Mouse (Mus musculus) kidney, embryonic 15.5 days (tissue): ENCODE data around the gene Ppfia2. TPM values are rescaled to one million over a fixed set of nuclear protein-coding genes. Genes with fewer than 3 reads are reported as not detected.

ENCODE experiments used
- ATAC-seq: fragments of 200-750 bp; cut with Nextera tagmentation; replicated peaks from 2 replicates; pipeline ENCODE4 v1.8.0; 2017; ENCODE audit warnings: moderate TSS enrichment; ENCODE audit not compliant: low FRiP score
- H3K27ac ChIP-seq: fragments of 300-500 bp; sonication (generic); 2 replicates; pipeline ENCODE4 v1.5.1; 2015; ENCODE audit warnings: mild to moderate bottlenecking, inconsistent platforms
- H3K27me3 ChIP-seq: fragments of 300-500 bp; sonication (generic); 2 replicates; pipeline ENCODE4 v1.6.1; 2015; ENCODE audit warnings: inconsistent platforms
- H3K36me3 ChIP-seq: fragments of 300-500 bp; sonication (generic); 2 replicates; pipeline ENCODE4 v1.6.1; 2015; ENCODE audit warnings: inconsistent platforms
- H3K4me1 ChIP-seq: fragments of 300-500 bp; sonication (generic); 2 replicates; pipeline ENCODE4 v1.6.1; 2015; ENCODE audit warnings: inconsistent platforms
- H3K4me2 ChIP-seq: fragments of 300-500 bp; sonication (generic); 2 replicates; pipeline ENCODE4 v1.6.1; 2015; ENCODE audit warnings: moderate library complexity, mild to moderate bottlenecking, inconsistent platforms
- H3K4me3 ChIP-seq: fragments of 300-500 bp; sonication (generic); replicated peaks from 2 replicates; pipeline ENCODE4 v1.5.1; 2015; ENCODE audit warnings: mild to moderate bottlenecking, inconsistent platforms
- H3K9ac ChIP-seq: fragments of 300-500 bp; sonication (generic); 2 replicates; pipeline ENCODE4 v1.6.1; 2015; ENCODE audit warnings: mild to moderate bottlenecking, inconsistent platforms
- H3K9me3 ChIP-seq: fragments of 300-500 bp; sonication (generic); replicated peaks from 2 replicates; pipeline ENCODE4 v1.6.1; 2016; ENCODE audit warnings: inconsistent platforms
- WGBS: fragments of 180-500 bp; shearing (Covaris S2); methylation state at CpG from one replicate; pipeline ENCODE4 v1.1.7; 2015; ENCODE audit warnings: mixed read lengths; 5-methylcytosine and 5-hydroxymethylcytosine counted together
- polyA plus RNA-seq: library from polyadenylated mRNA; unstranded; fragments of >200 nt; fragmentation: Nextera tagmentation; extraction: Ambion mirVana; gene quantifications from 2 replicates; pipeline ENCODE4 v1.2.1, GENCODE M21; 2015

The Ppfia2 gene
- polyA plus RNA-seq, 1 experiment from 2014 or later, result 0.86 TPM

DNA sequence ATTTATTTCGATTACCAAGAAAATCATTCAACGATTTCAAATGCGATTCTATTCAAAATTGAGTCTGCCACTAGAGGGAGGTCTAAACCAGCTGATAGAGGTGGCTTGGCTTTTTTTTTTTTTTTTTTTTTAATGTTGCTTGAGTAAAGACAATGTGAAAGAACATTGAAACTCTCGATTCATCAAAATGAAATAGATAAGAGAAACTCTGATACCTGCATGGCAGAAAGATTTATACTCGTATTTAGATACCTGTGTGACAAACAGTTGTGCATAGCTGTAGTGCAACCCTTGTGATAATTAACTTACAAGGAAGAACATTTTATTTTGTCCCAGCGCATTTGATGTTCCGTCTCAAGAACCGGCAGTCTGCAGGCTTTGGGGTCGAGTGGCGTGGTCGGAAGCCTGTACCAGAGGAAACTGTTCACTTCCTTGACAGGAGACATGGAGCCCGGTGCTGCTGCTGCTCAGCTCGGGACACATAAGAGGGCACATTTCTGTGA is 462.5 kb downstream of the Ppfia2 start:
- Histone ChIP-seq H3K9me3 (no peaks in the 10 kb centered on the region), H3K36me3 (no peaks in the 10 kb centered on the region), H3K27ac (no peak overlapping the region), H3K4me1 (no peaks in the 10 kb centered on the region), H3K9ac (no peak overlapping the region), H3K4me2 (peak overlapping the region; percentile 57), H3K27me3 (no peaks in the 10 kb centered on the region), H3K4me3 (peak overlapping the region; percentile 32)
- 28% methylated on average over 13 of the region's 13 CpGs for WGBS
- ATAC-seq, result peak; percentile 43; the same call in 1 of the 2 replicates

- no peaks in the 10 kb centered on the region for H3K4me1 ChIP-seq
- no peak for ATAC-seq
- no peaks in the 10 kb centered on the region for H3K27me3 ChIP-seq
- H3K4me3 ChIP-seq, result no peak overlapping the region
- 86% methylated on average over 7 of the region's 7 CpGs for WGBS
- H3K27ac ChIP-seq, result no peak overlapping the region
- H3K36me3 ChIP-seq, result no peaks in the 10 kb centered on the region
- H3K9ac ChIP-seq, result no peak overlapping the region
- H3K4me2 ChIP-seq, result no peak overlapping the region
- H3K9me3 ChIP-seq, result no peaks in the 10 kb centered on the region
These were observed 466.9 kb downstream of the Ppfia2 start for GRCm38 (mm10) chr10:106936996-106937395.

- no peaks in the 10 kb centered on the region for H3K4me1 ChIP-seq
- no peak overlapping the region for H3K9ac ChIP-seq
- no peaks in the 10 kb centered on the region for H3K27me3 ChIP-seq
- WGBS, result 85% methylated on average over 3 of the region's 3 CpGs
- no peaks in the 10 kb centered on the region for H3K36me3 ChIP-seq
- no peak overlapping the region for H3K27ac ChIP-seq
- ATAC-seq, result no peak
- no peak overlapping the region for H3K4me3 ChIP-seq
- H3K4me2 ChIP-seq, result no peak overlapping the region
- H3K9me3 ChIP-seq, result no peaks in the 10 kb centered on the region
These were observed 468.7 kb downstream of the Ppfia2 start for GRCm38 (mm10) chr10:106938851-106939250.

GRCm38 (mm10) chr10:106939441-106939840 is 469.3 kb downstream of the Ppfia2 start:
- Histone ChIP-seq H3K36me3 (no peaks in the 10 kb centered on the region), H3K4me1 (no peaks in the 10 kb centered on the region), H3K27ac (no peak overlapping the region), H3K4me3 (no peak overlapping the region), H3K9ac (no peak overlapping the region), H3K9me3 (no peaks in the 10 kb centered on the region), H3K4me2 (no peak overlapping the region), H3K27me3 (no peaks in the 10 kb centered on the region)
- WGBS, result 69% methylated on average over 1 of the region's 1 CpGs
- no peak for ATAC-seq

DNA sequence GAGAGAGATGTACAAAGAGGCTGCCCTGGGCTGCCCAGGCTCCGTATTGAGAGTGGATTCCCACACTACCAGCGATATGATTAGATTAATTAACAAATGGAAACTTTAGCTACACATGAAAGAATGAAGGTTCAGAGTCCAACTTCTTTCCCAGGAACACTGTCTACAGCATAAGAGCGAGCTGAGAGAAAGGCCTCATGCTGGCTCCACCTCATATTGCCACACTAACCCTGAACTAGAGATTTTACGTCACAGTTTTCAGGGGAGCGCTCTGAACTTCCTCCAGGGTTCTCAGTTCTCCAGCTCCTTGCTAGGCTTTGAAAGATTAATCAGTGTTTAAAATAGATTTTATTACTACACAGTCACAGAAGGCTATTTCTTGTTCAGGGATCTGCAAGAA is 471.2 kb downstream of the Ppfia2 start:
- no peak overlapping the region for H3K4me2 ChIP-seq
- H3K4me3 ChIP-seq, result no peak overlapping the region
- H3K4me1 ChIP-seq, result no peaks in the 10 kb centered on the region
- 73% methylated on average over 5 of the region's 5 CpGs for WGBS
- no peaks in the 10 kb centered on the region for H3K9me3 ChIP-seq
- no peaks in the 10 kb centered on the region for H3K36me3 ChIP-seq
- H3K27ac ChIP-seq, result no peak overlapping the region
- H3K9ac ChIP-seq, result no peak overlapping the region
- no peaks in the 10 kb centered on the region for H3K27me3 ChIP-seq
- no peak for ATAC-seq

DNA sequence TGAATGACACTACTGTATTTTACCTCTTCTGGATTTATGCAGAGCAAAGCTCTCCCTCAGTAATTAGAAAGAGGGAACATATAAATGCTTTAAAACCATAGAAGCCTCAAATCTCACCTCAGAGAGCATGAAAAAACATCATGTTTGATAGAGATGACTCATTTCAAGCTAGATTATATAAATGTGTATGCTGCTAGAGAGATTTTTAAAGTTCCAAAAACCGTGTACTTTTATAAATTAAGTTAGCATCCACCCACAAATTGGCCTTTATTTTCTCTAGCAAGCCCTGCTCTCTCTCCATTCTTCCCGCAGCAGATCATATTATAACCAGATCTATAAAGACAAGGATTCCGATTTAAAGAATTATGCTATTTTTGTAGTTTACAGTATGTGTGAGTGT is 488.9 kb downstream of the Ppfia2 start:
- no peak overlapping the region for H3K9ac ChIP-seq
- H3K9me3 ChIP-seq, result no peaks in the 10 kb centered on the region
- WGBS, result 87% methylated on average over 3 of the region's 3 CpGs
- H3K27me3 ChIP-seq, result no peaks in the 10 kb centered on the region
- H3K27ac ChIP-seq, result no peak overlapping the region
- H3K4me1 ChIP-seq, result no peaks in the 10 kb centered on the region
- H3K36me3 ChIP-seq, result no peaks in the 10 kb centered on the region
- H3K4me2 ChIP-seq, result no peak overlapping the region
- H3K4me3 ChIP-seq, result no peak overlapping the region
- ATAC-seq, result no peak

DNA sequence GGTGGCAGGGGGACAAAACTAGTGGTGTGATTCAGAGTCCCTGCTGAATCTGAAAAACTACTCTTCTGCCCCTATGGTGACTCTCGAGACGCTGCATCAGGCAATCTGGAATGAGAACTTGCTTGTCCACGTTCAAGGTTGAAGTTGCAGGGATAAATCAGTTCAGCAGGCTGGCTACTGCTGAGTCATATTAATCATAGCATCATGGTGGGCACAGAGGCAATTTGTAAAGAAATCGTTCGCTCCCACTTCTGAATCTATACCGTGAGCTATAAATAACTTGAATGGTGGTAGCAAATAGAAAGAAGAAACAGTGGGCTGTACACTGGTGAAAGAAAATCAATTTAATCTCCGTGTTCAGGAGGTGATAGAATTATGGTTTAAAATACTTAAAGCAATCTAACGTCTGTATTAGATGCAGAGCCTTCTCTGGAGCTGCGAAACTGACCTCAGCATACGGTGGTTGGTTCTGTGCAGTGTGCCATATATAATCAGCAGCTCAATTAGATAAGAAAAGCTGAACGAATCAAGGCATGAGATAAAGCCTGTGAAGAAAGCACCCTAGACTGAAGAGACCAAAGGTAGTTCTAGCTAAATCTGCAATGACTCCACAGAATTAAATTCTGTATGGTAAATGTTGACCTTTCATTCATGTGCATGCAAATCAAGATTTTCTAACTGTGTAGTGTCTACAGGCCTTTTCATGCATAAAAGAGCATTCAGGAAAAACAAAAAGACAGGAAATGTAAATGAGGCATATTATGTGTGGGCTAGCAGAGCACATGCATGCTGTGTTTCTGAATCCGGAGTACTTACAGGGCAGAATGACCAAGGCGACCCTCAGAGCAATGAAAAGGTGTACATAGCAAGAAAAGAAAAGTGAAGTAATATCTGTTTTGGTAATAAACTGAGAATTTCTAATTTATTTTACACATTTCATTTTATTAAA is 505.3 kb downstream of the Ppfia2 start:
- H3K9ac ChIP-seq, result no peak overlapping the region
- H3K9me3 ChIP-seq, result no peaks in the 10 kb centered on the region
- 64% methylated on average over 13 of the region's 13 CpGs for WGBS
- no peaks in the 10 kb centered on the region for H3K27me3 ChIP-seq
- no peak overlapping the region for H3K27ac ChIP-seq
- H3K4me1 ChIP-seq, result no peaks in the 10 kb centered on the region
- H3K36me3 ChIP-seq, result no peaks in the 10 kb centered on the region
- no peak overlapping the region for H3K4me3 ChIP-seq
- no peak overlapping the region for H3K4me2 ChIP-seq
- no peak for ATAC-seq
